Mouse (Mus musculus): ENCODE measurements around the gene Frmd8.

GRCm38 (mm10) chr19:5845319-5846135, 29.5 kb downstream of the Frmd8 start:
- TF ChIP-seq CHD2 (IDR thresholded peaks at IDR 0.05; ENCODE audit: low read depth, low read length): peak; percentile 75
- TF ChIP-seq ZC3H11A (IDR thresholded peaks at IDR 0.05; ENCODE audit: borderline replicate concordance, low read depth, low read length): no peak
- TF ChIP-seq MAFK (IDR thresholded peaks at IDR 0.05; ENCODE audit: insufficient read depth, low read depth, low read length): no peak; the same call in 1 of the 2 replicates
- TF ChIP-seq ZNF384 (IDR thresholded peaks at IDR 0.05; ENCODE audit: low read depth, low read length): no peak
